Mouse (Mus musculus): ENCODE results near the gene Slc2a3.

DNA sequence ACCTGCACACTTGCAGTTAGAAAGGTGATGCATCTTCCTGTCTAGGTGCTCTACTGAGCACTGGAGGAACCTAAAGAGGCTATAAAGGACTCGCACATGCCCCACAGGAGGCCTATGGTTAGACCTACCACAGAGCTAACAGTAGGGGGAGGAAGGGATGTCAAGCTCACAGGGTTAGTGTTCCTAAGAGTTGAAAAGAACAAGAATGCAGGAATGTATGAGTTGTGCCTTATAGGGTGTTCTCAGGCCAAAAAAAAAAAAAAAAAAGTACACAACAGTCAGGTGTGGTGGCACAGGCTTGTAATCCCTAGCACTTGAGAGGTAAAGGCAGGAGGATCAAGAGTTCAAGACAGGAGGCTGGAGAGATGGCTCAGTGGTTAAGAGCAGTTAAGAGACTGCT, 21.5 kb downstream of the Slc2a3 start:
- no peak for TF ChIP-seq CTCF (IDR thresholded peaks at IDR 0.05; ENCODE audit: control insufficient read depth, insufficient read depth, low read length)
- TF ChIP-seq POLR2A (IDR thresholded peaks at IDR 0.05; ENCODE audit: borderline replicate concordance, control insufficient read depth, low read depth, low read length), result no peak
